Mouse (Mus musculus): Measurements from ENCODE around the gene 4933402D24Rik.

DNA sequence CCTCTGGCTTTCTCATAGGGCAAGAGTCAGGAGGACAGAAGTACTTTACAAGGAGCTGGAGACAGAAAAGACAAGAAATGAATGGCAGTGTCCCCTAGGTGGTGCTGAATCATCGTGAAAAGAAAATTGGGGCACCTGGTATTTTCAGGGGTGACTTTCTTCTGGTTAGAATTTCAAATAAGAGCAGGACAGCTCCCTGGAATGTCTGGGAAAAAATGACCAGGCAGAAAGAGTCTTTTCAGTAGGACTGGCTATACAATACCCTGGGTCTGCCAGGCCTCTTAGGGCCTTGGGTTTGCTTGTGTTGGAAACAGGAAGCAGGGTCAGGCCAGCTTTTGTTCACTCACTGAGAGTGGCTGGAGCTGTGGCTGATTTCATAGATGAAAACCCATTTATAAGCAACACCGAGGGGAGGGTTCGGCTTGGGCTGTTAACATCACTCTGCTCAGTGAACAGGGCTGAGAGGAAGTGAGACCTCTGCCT lies 5.8 kb downstream of the 4933402D24Rik start:
- no peak for TF ChIP-seq TAL1 (IDR thresholded peaks at IDR 0.05; ENCODE audit: low read length)
- no peak for TF ChIP-seq GATA1 (IDR thresholded peaks at IDR 0.05; ENCODE audit: low read length)

All from erythroblast, embryonic 14.5 days (primary cell).